Mouse (Mus musculus): ENCODE measurements around the gene Zswim2. TPM values are rescaled to one million over a fixed set of nuclear protein-coding genes. Genes with fewer than 3 reads are reported as not detected.

The Zswim2 gene
- not detected for polyA plus RNA-seq (2015; fragmentation: Illumina TruSeq; extraction: RNeasy Lipid Tissue Mini Kit (QIAGEN cat#74804); ENCODE audit: insufficient read depth, low read depth, low replicate concordance)

DNA sequence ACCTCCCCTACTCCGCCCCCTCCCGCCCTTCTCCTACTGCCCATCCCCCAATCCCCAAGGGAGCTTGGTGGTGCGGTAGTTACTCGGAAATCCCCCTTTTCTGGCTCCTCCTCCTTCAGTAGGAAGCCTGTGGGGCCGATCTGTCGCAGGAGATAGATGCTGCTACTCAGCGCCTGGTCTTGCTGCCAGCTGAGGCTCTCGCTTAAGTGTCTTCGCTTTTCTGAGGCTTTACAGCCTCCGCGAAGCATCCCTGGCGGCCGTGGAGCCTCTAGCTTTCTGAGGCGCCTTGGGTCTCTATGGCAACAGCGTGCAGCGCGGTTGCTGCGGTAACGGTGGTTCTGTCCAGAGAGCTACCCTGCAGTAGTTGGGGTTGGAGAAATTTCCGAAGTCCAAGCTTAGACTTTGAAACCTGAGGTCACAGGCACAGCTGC lies at the start of gene Zswim2:
Gene Zswim2 (minus strand): TSS at position 298 of the 431 bp plus-strand sequence.

DNA sequence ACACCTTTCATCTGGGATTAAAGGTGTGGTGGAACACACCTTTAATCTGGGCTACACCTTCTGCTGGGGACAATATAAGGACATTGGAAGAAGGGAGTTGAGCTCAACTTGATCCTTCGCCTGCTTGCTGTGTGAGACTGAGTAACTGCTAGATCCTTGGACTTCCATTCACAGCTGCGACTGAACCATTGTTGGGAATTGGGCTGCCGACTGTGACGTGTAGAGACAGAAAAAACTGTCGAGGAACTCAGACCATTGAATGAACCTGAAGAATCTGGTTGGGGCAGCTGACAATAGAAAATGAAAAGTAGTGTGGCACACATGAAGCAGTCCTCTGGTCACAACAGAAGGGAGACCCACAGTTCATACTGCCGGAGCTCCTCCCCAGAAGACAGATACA lies 49.2 kb upstream of the Zswim2 start, which contains the start of gene Gm13691:
Gene Gm13691 (plus strand): TSS at position 301 of the 400 bp plus-strand sequence.

DNA sequence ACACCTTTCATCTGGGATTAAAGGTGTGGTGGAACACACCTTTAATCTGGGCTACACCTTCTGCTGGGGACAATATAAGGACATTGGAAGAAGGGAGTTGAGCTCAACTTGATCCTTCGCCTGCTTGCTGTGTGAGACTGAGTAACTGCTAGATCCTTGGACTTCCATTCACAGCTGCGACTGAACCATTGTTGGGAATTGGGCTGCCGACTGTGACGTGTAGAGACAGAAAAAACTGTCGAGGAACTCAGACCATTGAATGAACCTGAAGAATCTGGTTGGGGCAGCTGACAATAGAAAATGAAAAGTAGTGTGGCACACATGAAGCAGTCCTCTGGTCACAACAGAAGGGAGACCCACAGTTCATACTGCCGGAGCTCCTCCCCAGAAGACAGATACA lies 43.4 kb upstream of the Zswim2 start, which contains the start of gene Gm13697:
Gene Gm13697 (plus strand): TSS at position 301 of the 400 bp plus-strand sequence.

DNA sequence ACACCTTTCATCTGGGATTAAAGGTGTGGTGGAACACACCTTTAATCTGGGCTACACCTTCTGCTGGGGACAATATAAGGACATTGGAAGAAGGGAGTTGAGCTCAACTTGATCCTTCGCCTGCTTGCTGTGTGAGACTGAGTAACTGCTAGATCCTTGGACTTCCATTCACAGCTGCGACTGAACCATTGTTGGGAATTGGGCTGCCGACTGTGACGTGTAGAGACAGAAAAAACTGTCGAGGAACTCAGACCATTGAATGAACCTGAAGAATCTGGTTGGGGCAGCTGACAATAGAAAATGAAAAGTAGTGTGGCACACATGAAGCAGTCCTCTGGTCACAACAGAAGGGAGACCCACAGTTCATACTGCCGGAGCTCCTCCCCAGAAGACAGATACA lies 37.6 kb upstream of the Zswim2 start, which contains the start of gene Gm13694:
Gene Gm13694 (plus strand): TSS at position 301 of the 400 bp plus-strand sequence.

DNA sequence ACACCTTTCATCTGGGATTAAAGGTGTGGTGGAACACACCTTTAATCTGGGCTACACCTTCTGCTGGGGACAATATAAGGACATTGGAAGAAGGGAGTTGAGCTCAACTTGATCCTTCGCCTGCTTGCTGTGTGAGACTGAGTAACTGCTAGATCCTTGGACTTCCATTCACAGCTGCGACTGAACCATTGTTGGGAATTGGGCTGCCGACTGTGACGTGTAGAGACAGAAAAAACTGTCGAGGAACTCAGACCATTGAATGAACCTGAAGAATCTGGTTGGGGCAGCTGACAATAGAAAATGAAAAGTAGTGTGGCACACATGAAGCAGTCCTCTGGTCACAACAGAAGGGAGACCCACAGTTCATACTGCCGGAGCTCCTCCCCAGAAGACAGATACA lies 31.8 kb upstream of the Zswim2 start, which contains the start of gene Gm13696:
Gene Gm13696 (plus strand): TSS at position 301 of the 400 bp plus-strand sequence.

DNA sequence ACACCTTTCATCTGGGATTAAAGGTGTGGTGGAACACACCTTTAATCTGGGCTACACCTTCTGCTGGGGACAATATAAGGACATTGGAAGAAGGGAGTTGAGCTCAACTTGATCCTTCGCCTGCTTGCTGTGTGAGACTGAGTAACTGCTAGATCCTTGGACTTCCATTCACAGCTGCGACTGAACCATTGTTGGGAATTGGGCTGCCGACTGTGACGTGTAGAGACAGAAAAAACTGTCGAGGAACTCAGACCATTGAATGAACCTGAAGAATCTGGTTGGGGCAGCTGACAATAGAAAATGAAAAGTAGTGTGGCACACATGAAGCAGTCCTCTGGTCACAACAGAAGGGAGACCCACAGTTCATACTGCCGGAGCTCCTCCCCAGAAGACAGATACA lies 26.0 kb upstream of the Zswim2 start, which contains the start of gene Gm13695:
Gene Gm13695 (plus strand): TSS at position 301 of the 400 bp plus-strand sequence.

DNA sequence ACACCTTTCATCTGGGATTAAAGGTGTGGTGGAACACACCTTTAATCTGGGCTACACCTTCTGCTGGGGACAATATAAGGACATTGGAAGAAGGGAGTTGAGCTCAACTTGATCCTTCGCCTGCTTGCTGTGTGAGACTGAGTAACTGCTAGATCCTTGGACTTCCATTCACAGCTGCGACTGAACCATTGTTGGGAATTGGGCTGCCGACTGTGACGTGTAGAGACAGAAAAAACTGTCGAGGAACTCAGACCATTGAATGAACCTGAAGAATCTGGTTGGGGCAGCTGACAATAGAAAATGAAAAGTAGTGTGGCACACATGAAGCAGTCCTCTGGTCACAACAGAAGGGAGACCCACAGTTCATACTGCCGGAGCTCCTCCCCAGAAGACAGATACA lies 20.2 kb upstream of the Zswim2 start, which contains the start of gene Gm13693:
Gene Gm13693 (plus strand): TSS at position 301 of the 400 bp plus-strand sequence.

DNA sequence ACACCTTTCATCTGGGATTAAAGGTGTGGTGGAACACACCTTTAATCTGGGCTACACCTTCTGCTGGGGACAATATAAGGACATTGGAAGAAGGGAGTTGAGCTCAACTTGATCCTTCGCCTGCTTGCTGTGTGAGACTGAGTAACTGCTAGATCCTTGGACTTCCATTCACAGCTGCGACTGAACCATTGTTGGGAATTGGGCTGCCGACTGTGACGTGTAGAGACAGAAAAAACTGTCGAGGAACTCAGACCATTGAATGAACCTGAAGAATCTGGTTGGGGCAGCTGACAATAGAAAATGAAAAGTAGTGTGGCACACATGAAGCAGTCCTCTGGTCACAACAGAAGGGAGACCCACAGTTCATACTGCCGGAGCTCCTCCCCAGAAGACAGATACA lies 14.4 kb upstream of the Zswim2 start, which contains the start of gene Gm13698:
Gene Gm13698 (plus strand): TSS at position 301 of the 400 bp plus-strand sequence.

Other genes with a start within 250 kb of the Zswim2 start
- gene Itgav, start 216.8 kb downstream of the Zswim2 start, polyA plus RNA-seq (2015; fragmentation: Illumina TruSeq; extraction: RNeasy Lipid Tissue Mini Kit (QIAGEN cat#74804); ENCODE audit: insufficient read depth, low read depth, low replicate concordance), result 7.5 TPM
- gene Fam171b, start 128.6 kb downstream of the Zswim2 start, polyA plus RNA-seq (2015; fragmentation: Illumina TruSeq; extraction: RNeasy Lipid Tissue Mini Kit (QIAGEN cat#74804); ENCODE audit: insufficient read depth, low read depth, low replicate concordance), result 0.87 TPM
- not detected for gene Gm13698, start 14.5 kb upstream of the Zswim2 start, polyA plus RNA-seq (2015; fragmentation: Illumina TruSeq; extraction: RNeasy Lipid Tissue Mini Kit (QIAGEN cat#74804); ENCODE audit: insufficient read depth, low read depth, low replicate concordance)
- gene Gm13693, start 20.3 kb upstream of the Zswim2 start, polyA plus RNA-seq (2015; fragmentation: Illumina TruSeq; extraction: RNeasy Lipid Tissue Mini Kit (QIAGEN cat#74804); ENCODE audit: insufficient read depth, low read depth, low replicate concordance), result not detected
- gene Gm13695, start 26.1 kb upstream of the Zswim2 start, polyA plus RNA-seq (2015; fragmentation: Illumina TruSeq; extraction: RNeasy Lipid Tissue Mini Kit (QIAGEN cat#74804); ENCODE audit: insufficient read depth, low read depth, low replicate concordance), result not detected
- gene Gm13696, start 31.9 kb upstream of the Zswim2 start, polyA plus RNA-seq (2015; fragmentation: Illumina TruSeq; extraction: RNeasy Lipid Tissue Mini Kit (QIAGEN cat#74804); ENCODE audit: insufficient read depth, low read depth, low replicate concordance), result not detected
- not detected for gene Gm13694, start 37.7 kb upstream of the Zswim2 start, polyA plus RNA-seq (2015; fragmentation: Illumina TruSeq; extraction: RNeasy Lipid Tissue Mini Kit (QIAGEN cat#74804); ENCODE audit: insufficient read depth, low read depth, low replicate concordance)
- gene Gm13697, start 43.5 kb upstream of the Zswim2 start, polyA plus RNA-seq (2015; fragmentation: Illumina TruSeq; extraction: RNeasy Lipid Tissue Mini Kit (QIAGEN cat#74804); ENCODE audit: insufficient read depth, low read depth, low replicate concordance), result not detected
- not detected for gene Gm13691, start 49.3 kb upstream of the Zswim2 start, polyA plus RNA-seq (2015; fragmentation: Illumina TruSeq; extraction: RNeasy Lipid Tissue Mini Kit (QIAGEN cat#74804); ENCODE audit: insufficient read depth, low read depth, low replicate concordance)

Measured in pancreas, adult 10 weeks (tissue).